Mouse (Mus musculus) thymus, adult 2 months (tissue): ENCODE results near the gene Arl5a.

ENCODE experiments used
- CTCF ChIP-seq: fragments of 200-500 bp; IDR thresholded peaks from 2 replicates; pipeline ENCODE4 v1.5.1; 2012; ENCODE audit warnings: mild to moderate bottlenecking, control low read depth, low read length, moderate library complexity, borderline replicate concordance; ENCODE audit not compliant: control insufficient read depth, poor library complexity, insufficient read depth; ENCODE audit errors: extremely low read depth
- POLR2A ChIP-seq: fragments of 200-500 bp; IDR thresholded peaks from 2 replicates; pipeline ENCODE4 v1.6.1; 2012; ENCODE audit warnings: mild to moderate bottlenecking, low read length, control low read depth, moderate library complexity; ENCODE audit not compliant: control insufficient read depth, poor library complexity, insufficient read depth; ENCODE audit errors: extremely low read depth

- TF ChIP-seq CTCF (no peak), POLR2A (no peak)
These were observed 47.0 kb upstream of the Arl5a start for GRCm38 (mm10) chr2:52471545-52472291.
